Mouse (Mus musculus): ENCODE measurements around the gene Clmp. TPM values are rescaled to one million over a fixed set of nuclear protein-coding genes. Genes with fewer than 3 reads are reported as not detected.
A peak's percentile ranks its signal among the peaks of the same experiment; 100 is the strongest.

Clmp gene
- polyA plus RNA-seq, 1 experiment, result 1.4 TPM

GRCm38 (mm10) chr9:40794926-40795325 lies 109.2 kb downstream of the Clmp start:
- no peaks in the 10 kb centered on the region for H3K27me3 ChIP-seq (ENCODE audit: control insufficient read depth, insufficient read depth, low read length)
- H3K36me3 ChIP-seq (ENCODE audit: control insufficient read depth, insufficient read depth, low read length), result no peaks in the 10 kb centered on the region
- H3K4me1 ChIP-seq (ENCODE audit: control insufficient read depth, insufficient read depth, insufficient read length), result no peaks in the 10 kb centered on the region; the same call in 1 of the 2 replicates
- 89% methylated on average over 5 of the region's 5 CpGs for WGBS
- H3K27ac ChIP-seq (ENCODE audit: insufficient read depth, low read length), result no peak overlapping the region
- DNase-seq (ENCODE audit: low read depth in 1 of 2, low spot score in 2 of 2), result no peak
- H3K4me3 ChIP-seq (ENCODE audit: extremely low read depth, insufficient read depth, insufficient read length), result no peak overlapping the region
- TF ChIP-seq CTCF (IDR thresholded peaks at IDR 0.05; ENCODE audit: extremely low read depth, insufficient read depth, insufficient read length, insufficient replicate concordance) (no peak), POLR2A (IDR thresholded peaks at IDR 0.05; ENCODE audit: low read depth, low read length) (no peak)

DNA sequence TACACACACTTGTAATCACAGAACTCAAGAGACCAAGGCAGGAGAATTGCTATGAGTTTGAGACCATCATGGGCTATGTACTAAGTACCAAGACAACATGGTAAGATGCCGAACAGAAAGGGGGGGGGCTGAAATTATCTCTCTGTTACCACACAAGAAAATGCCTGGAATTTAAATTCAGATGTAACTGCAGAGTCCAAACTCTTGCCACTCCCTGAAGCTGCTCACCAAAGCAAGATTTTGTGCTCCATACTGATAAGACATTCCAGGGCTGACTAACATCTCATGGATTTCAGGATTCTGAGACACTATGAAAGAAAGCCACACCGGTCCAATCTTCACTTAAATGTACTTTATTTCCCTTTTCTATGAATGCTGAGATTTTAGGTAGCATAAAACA lies 109.8 kb downstream of the Clmp start:
- H3K36me3 ChIP-seq (ENCODE audit: control insufficient read depth, insufficient read depth, low read length), result no peaks in the 10 kb centered on the region
- DNase-seq (ENCODE audit: low read depth in 1 of 2, low spot score in 2 of 2), result no peak
- H3K27ac ChIP-seq (ENCODE audit: insufficient read depth, low read length), result no peak overlapping the region
- no peaks in the 10 kb centered on the region for H3K27me3 ChIP-seq (ENCODE audit: control insufficient read depth, insufficient read depth, low read length)
- no peak for TF ChIP-seq POLR2A (IDR thresholded peaks at IDR 0.05; ENCODE audit: low read depth, low read length)
- H3K4me3 ChIP-seq (ENCODE audit: extremely low read depth, insufficient read depth, insufficient read length), result no peak overlapping the region
- WGBS, result 86% methylated on average over 2 of the region's 2 CpGs
- H3K4me1 ChIP-seq (ENCODE audit: control insufficient read depth, insufficient read depth, insufficient read length), result no peaks in the 10 kb centered on the region; the same call in 1 of the 2 replicates

DNA sequence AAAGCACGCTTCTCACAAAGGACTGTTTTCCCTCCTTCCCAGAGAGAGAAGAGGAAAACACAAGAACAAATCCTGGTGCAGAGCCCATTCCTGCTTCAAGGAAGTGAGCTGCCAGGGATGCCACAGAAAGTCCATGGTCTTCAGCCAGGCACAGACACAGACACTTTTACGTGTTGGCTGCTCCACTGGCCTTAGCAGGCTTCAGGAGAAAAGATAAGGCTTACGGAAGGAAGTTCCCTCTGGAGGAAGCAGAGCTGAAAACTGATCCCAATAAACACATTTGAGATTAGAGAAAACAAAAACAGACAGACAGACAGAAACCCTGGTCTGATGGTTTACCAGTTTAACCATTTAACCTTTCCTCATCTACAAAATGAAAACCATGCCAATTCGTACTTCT lies 110.3 kb downstream of the Clmp start:
- TF ChIP-seq POLR2A (IDR thresholded peaks at IDR 0.05; ENCODE audit: low read depth, low read length) (no peak), CTCF (IDR thresholded peaks at IDR 0.05; ENCODE audit: extremely low read depth, insufficient read depth, insufficient read length, insufficient replicate concordance) (no peak)
- H3K4me3 ChIP-seq (ENCODE audit: extremely low read depth, insufficient read depth, insufficient read length), result no peak overlapping the region
- DNase-seq (ENCODE audit: low read depth in 1 of 2, low spot score in 2 of 2), result no peak
- H3K27ac ChIP-seq (ENCODE audit: insufficient read depth, low read length), result no peak overlapping the region
- no peaks in the 10 kb centered on the region for H3K36me3 ChIP-seq (ENCODE audit: control insufficient read depth, insufficient read depth, low read length)
- 91% methylated on average over 4 of the region's 4 CpGs for WGBS
- no peaks in the 10 kb centered on the region for H3K27me3 ChIP-seq (ENCODE audit: control insufficient read depth, insufficient read depth, low read length)
- H3K4me1 ChIP-seq (ENCODE audit: control insufficient read depth, insufficient read depth, insufficient read length), result no peaks in the 10 kb centered on the region; the same call in 1 of the 2 replicates

DNA sequence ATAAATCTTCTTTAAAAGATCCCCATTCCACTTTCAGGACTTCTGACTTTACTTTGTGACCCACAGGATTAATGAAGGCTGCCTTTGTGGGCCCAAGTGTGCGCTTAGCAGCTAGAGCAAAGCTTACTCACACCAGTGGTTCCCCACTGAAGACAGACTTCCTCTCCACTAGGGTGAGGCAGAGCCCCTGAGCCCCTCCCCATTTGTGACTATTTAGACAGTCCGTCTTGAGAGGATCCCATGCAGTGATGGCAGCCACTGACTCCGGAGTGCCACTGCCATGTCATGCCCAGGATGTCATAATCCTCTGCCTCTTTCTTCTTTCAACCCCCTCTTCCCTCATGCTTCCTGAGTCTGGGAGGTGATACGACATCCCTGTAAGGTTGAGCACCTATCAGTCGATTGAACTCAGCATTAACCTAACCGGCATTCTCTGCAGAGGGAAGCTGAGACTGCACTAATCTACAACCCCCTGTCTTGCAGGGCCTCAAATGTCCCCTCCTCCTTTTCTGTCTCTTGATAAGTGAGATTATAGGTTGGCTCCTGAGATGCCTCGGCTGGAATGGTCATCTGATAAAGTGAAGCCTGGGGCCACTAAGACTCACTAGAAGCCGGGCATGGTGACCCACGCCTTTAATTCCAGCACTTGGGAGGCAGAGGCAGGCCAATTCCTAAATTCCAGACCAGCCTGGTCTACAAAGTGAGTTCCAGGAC lies 112.6 kb downstream of the Clmp start:
- Histone ChIP-seq H3K27me3 (ENCODE audit: control insufficient read depth, insufficient read depth, low read length) (no peaks in the 10 kb centered on the region), H3K27ac (ENCODE audit: insufficient read depth, low read length) (peak overlapping the region; percentile 26; the same call in 1 of the 2 replicates), H3K36me3 (ENCODE audit: control insufficient read depth, insufficient read depth, low read length) (peaks cover 8% of the 10 kb centered on the region), H3K4me1 (ENCODE audit: control insufficient read depth, insufficient read depth, insufficient read length) (no peaks in the 10 kb centered on the region; the same call in 1 of the 2 replicates), H3K4me3 (ENCODE audit: extremely low read depth, insufficient read depth, insufficient read length) (no peak overlapping the region)
- DNase-seq (ENCODE audit: low read depth in 1 of 2, low spot score in 2 of 2), result no peak
- WGBS, result 77% methylated on average over 9 of the region's 9 CpGs
- no peak for TF ChIP-seq CTCF (IDR thresholded peaks at IDR 0.05; ENCODE audit: extremely low read depth, insufficient read depth, insufficient read length, insufficient replicate concordance)
- TF ChIP-seq POLR2A (IDR thresholded peaks at IDR 0.05; ENCODE audit: low read depth, low read length), result no peak

DNA sequence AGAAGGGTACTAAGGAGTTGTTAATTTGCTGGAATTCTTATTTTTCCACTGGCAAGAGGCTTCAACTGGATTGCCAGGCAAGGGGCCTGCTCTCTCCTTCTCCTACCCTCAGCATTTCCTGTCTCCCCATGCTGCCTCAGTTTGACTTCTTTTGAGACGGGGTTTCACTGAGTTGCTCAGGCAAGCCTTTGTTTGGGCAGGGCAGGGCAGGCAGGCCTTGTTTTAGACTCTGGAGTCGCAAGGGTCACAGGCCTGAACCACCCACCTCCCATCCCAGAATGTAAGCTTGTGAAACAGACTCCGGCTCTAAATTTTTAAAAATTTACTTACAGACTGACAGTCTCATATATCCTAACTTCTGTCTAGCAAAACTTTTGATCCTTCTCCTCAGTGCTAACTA lies 113.3 kb downstream of the Clmp start:
- Histone ChIP-seq H3K27me3 (ENCODE audit: control insufficient read depth, insufficient read depth, low read length) (no peaks in the 10 kb centered on the region), H3K27ac (ENCODE audit: insufficient read depth, low read length) (peak overlapping the region; percentile 52; the same call in 1 of the 2 replicates), H3K4me3 (ENCODE audit: extremely low read depth, insufficient read depth, insufficient read length) (no peak overlapping the region), H3K4me1 (ENCODE audit: control insufficient read depth, insufficient read depth, insufficient read length) (no peaks in the 10 kb centered on the region; the same call in 1 of the 2 replicates), H3K36me3 (ENCODE audit: control insufficient read depth, insufficient read depth, low read length) (peaks cover 11% of the 10 kb centered on the region)
- WGBS, result 81% methylated on average over 3 of the region's 3 CpGs
- no peak for DNase-seq (ENCODE audit: low read depth in 1 of 2, low spot score in 2 of 2)
- TF ChIP-seq CTCF (IDR thresholded peaks at IDR 0.05; ENCODE audit: extremely low read depth, insufficient read depth, insufficient read length, insufficient replicate concordance) (no peak), POLR2A (IDR thresholded peaks at IDR 0.05; ENCODE audit: low read depth, low read length) (no peak)

GRCm38 (mm10) chr9:40799837-40800501 lies 114.2 kb downstream of the Clmp start:
- peak; percentile 61 to 65 for DNase-seq (ENCODE audit: low read depth in 1 of 2, low spot score in 2 of 2)

More at GRCm38 (mm10) chr9:40799837-40800501, 114.2 kb downstream of the Clmp start:
- WGBS, result under 1% methylated on average over 30 of the region's 30 CpGs
- TF ChIP-seq POLR2A (IDR thresholded peaks at IDR 0.05; ENCODE audit: low read depth, low read length) (peak; percentile 40), CTCF (IDR thresholded peaks at IDR 0.05; ENCODE audit: extremely low read depth, insufficient read depth, insufficient read length, insufficient replicate concordance) (no peak)
- H3K27me3 ChIP-seq (ENCODE audit: control insufficient read depth, insufficient read depth, low read length), result no peaks in the 10 kb centered on the region
- H3K36me3 ChIP-seq (ENCODE audit: control insufficient read depth, insufficient read depth, low read length), result peaks cover 13% of the 10 kb centered on the region
- H3K27ac ChIP-seq (ENCODE audit: insufficient read depth, low read length), result peak overlapping the region; percentile 99
- no peaks in the 10 kb centered on the region; the same call in 1 of the 2 replicates for H3K4me1 ChIP-seq (ENCODE audit: control insufficient read depth, insufficient read depth, insufficient read length)
- peak overlapping the region; percentile 85 for H3K4me3 ChIP-seq (ENCODE audit: extremely low read depth, insufficient read depth, insufficient read length)
